Mouse (Mus musculus) midbrain, embryonic 15.5 days (tissue): ENCODE data around the gene Gm44790. TPM values are rescaled to one million over a fixed set of nuclear protein-coding genes. Genes with fewer than 3 reads are reported as not detected.

Experiments used
- polyA plus RNA-seq: library from polyadenylated mRNA; unstranded; fragments of >200 nt; fragmentation: Nextera tagmentation; extraction: Ambion mirVana; gene quantifications from 2 replicates; pipeline ENCODE4 v1.2.1, GENCODE M21; 2015

Gene Gm44790
- polyA plus RNA-seq, 1 experiment from 2014 or later = not detected

Other genes starting within 250 kb of the Gm44790 start
- gene Tgfa, start 231.4 kb upstream of the Gm44790 start, polyA plus RNA-seq = 11.2 and 13.2 TPM in 2 replicates
- gene Fam136a, start 61.0 kb upstream of the Gm44790 start, polyA plus RNA-seq = 118 and 122 TPM in 2 replicates
- gene Snrpg, start 55.4 kb upstream of the Gm44790 start, polyA plus RNA-seq = 377 and 389 TPM in 2 replicates
- 93.3 and 96.5 TPM in 2 replicates for gene Pcyox1, start 29.5 kb upstream of the Gm44790 start, polyA plus RNA-seq
- 334 and 360 TPM in 2 replicates for gene Tia1, start 22.4 kb upstream of the Gm44790 start, polyA plus RNA-seq
- gene C87436, start 11.7 kb downstream of the Gm44790 start, polyA plus RNA-seq = 25.2 and 25.8 TPM in 2 replicates
- 339 and 344 TPM in 2 replicates for gene Pcbp1, start 99.7 kb downstream of the Gm44790 start, polyA plus RNA-seq
- 0.47 and 1.7 TPM in 2 replicates for gene Asprv1, start 201.5 kb downstream of the Gm44790 start, polyA plus RNA-seq
- gene Mxd1, start 242.5 kb downstream of the Gm44790 start, polyA plus RNA-seq = 23.9 and 24.5 TPM in 2 replicates